Mouse (Mus musculus): ENCODE measurements around the gene Prkar2a. TPM values are rescaled to one million over a fixed set of nuclear protein-coding genes. Genes with fewer than 3 reads are reported as not detected.
A peak's percentile ranks its signal among the peaks of the same experiment; 100 is the strongest.

Prkar2a gene
- polyA plus RNA-seq, 1 experiment from 2014 or later = 28.2 TPM

DNA sequence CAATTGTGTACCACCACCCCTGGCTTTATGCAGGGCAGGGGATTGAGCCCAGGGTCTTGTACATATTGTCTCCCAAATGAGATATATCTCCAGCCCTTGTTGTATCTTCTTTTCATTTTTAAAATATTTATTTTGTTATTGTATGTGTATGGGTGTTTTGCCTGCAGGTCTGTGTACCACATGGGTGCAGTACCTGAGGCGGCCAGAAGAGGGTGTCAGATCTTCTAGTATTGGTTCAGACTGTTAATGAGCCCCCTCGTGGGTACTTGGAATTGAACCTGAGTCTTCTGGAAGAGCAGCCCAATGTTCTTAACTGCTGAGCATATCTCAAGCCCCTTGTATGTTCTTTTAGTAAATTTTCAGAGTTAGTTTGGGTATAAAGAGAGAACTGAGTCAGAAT lies 16.0 kb upstream of the Prkar2a start:
- no peak for ATAC-seq (ENCODE audit: insufficient number of reproducible peaks, low FRiP score, low TSS enrichment, low read depth)
- H3K4me3 ChIP-seq = no peak overlapping the region
- H3K27me3 ChIP-seq = no peaks in the 10 kb centered on the region
- no peak overlapping the region for H3K27ac ChIP-seq
- no peak overlapping the region for H3K4me2 ChIP-seq
- peaks cover 43% of the 10 kb centered on the region for H3K36me3 ChIP-seq
- H3K9me3 ChIP-seq = no peaks in the 10 kb centered on the region
- 58% methylated on average over 2 of the region's 2 CpGs for WGBS
- no peaks in the 10 kb centered on the region for H3K4me1 ChIP-seq
- no peak overlapping the region for H3K9ac ChIP-seq

DNA sequence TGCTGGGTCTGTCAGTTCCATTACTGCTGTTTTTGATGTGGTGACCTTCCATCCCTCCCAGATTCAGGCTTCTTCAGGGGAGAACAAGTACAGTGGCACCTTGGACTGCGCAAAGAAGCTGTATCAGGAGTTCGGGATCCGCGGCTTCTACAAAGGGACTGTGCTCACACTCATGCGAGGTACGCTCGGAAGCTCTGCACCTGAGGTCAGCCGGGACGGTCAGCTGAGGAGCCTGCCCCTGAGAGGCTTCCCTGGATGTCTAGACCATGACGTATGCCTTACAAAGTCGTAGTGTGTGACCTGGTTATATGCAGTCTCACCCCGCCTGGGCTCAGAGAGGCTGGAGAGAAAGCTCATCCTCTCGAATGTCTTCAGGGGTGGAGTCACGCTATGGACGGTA lies 9.1 kb upstream of the Prkar2a start:
- no peaks in the 10 kb centered on the region for H3K4me1 ChIP-seq
- no peak overlapping the region for H3K27ac ChIP-seq
- H3K4me2 ChIP-seq = no peak overlapping the region
- H3K36me3 ChIP-seq = peaks cover 43% of the 10 kb centered on the region
- ATAC-seq (ENCODE audit: insufficient number of reproducible peaks, low FRiP score, low TSS enrichment, low read depth) = no peak
- H3K4me3 ChIP-seq = no peak overlapping the region
- H3K27me3 ChIP-seq = no peaks in the 10 kb centered on the region
- no peaks in the 10 kb centered on the region for H3K9me3 ChIP-seq
- WGBS = 89% methylated on average over 15 of the region's 15 CpGs
- no peak overlapping the region for H3K9ac ChIP-seq

DNA sequence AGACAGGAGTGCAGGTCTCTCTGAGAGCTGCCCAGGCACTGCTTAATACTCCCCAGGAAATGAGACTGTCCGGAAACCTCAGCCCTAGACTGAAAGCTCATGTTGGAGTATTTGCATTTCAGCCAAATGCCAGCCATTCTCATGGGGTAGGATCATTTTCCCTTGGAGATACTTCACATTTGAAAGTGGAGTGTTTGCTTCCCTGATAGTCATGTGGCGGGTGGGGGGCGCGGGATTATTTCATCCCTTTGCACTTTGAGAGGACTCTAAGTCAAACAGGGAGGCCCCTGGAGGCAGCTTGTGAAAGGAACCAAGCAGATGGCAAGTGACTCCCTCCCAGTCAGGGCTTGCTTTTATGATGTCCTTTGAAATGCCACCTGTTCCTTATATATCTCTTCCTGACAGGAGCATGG lies 2.6 kb upstream of the Prkar2a start:
- Histone ChIP-seq H3K9ac (no peak overlapping the region), H3K27ac (no peak overlapping the region), H3K36me3 (peaks cover 19% of the 10 kb centered on the region), H3K27me3 (no peaks in the 10 kb centered on the region), H3K4me1 (peaks cover 2% of the 10 kb centered on the region), H3K4me2 (no peak overlapping the region), H3K4me3 (no peak overlapping the region), H3K9me3 (no peaks in the 10 kb centered on the region)
- WGBS = 24% methylated on average over 4 of the region's 4 CpGs
- ATAC-seq (ENCODE audit: insufficient number of reproducible peaks, low FRiP score, low TSS enrichment, low read depth) = no peak

- Histone ChIP-seq H3K27ac (no peak overlapping the region), H3K4me3 (no peak overlapping the region), H3K27me3 (no peaks in the 10 kb centered on the region), H3K9me3 (no peaks in the 10 kb centered on the region), H3K36me3 (peaks cover 16% of the 10 kb centered on the region), H3K4me2 (no peak overlapping the region), H3K9ac (no peak overlapping the region), H3K4me1 (peaks cover 6% of the 10 kb centered on the region)
- ATAC-seq (ENCODE audit: insufficient number of reproducible peaks, low FRiP score, low TSS enrichment, low read depth) = no peak
- 79% methylated on average over 6 of the region's 6 CpGs for WGBS
Measured at GRCm38 (mm10) chr9:108687181-108687580, 1.9 kb upstream of the Prkar2a start.

DNA sequence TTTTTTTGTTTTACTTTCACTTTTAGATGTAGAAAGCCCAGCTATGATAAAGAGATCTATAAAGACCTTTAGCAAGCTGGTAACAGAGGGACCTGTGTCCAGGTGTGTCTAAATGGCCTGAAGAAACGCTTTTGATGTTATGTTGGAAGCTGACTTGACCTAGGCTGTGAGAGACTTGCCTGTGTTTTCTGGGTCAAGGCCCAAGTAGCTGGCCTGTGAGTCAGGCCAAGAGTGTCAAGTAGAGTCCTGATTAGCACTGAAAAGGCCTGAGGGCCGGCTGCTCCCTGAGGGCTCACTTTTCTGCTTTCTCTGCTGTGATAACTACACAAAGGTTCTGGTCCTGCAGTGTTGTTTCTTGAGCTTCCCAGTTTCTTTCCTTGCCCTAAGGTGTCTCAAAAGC lies 1.4 kb upstream of the Prkar2a start:
- H3K9ac ChIP-seq = no peak overlapping the region
- H3K27me3 ChIP-seq = no peaks in the 10 kb centered on the region
- no peaks in the 10 kb centered on the region for H3K9me3 ChIP-seq
- WGBS = 72% methylated on average over 2 of the region's 2 CpGs
- H3K4me1 ChIP-seq = peaks cover 7% of the 10 kb centered on the region
- no peak overlapping the region for H3K4me2 ChIP-seq
- no peak overlapping the region for H3K27ac ChIP-seq
- H3K36me3 ChIP-seq = peaks cover 11% of the 10 kb centered on the region; the same call in 1 of the 2 replicates
- ATAC-seq (ENCODE audit: insufficient number of reproducible peaks, low FRiP score, low TSS enrichment, low read depth) = no peak
- H3K4me3 ChIP-seq = no peak overlapping the region

GRCm38 (mm10) chr9:108688451-108688850 lies 663 bp upstream of the Prkar2a start:
- WGBS = 72% methylated on average over 9 of the region's 9 CpGs
- Histone ChIP-seq H3K27ac (no peak overlapping the region), H3K4me3 (no peak overlapping the region), H3K4me1 (peaks cover 14% of the 10 kb centered on the region), H3K36me3 (peaks cover 11% of the 10 kb centered on the region; the same call in 1 of the 2 replicates), H3K4me2 (no peak overlapping the region), H3K27me3 (no peaks in the 10 kb centered on the region), H3K9ac (no peak overlapping the region), H3K9me3 (no peaks in the 10 kb centered on the region)
- no peak for ATAC-seq (ENCODE audit: insufficient number of reproducible peaks, low FRiP score, low TSS enrichment, low read depth)

DNA sequence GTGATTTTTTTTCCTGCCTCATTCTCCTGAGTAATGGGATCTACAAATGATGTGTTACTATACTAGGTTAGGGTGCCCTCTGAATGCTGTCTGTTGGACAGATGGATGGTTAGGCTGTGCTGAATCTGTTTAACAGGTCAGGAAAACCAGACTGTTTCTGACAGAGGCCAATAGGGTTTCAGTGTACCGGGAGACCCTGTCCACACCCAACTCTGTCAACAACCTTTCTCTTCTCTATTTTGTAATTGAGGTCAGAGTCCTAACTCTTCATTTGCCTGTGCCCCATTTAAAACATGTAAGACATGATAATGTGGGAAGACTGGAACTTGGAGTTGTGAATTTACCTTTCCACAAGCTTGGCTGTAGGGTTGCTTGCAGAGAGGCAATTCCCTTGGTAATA lies 879 bp downstream of the Prkar2a start:
- ATAC-seq (ENCODE audit: insufficient number of reproducible peaks, low FRiP score, low TSS enrichment, low read depth) = no peak
- Histone ChIP-seq H3K27ac (no peak overlapping the region), H3K9ac (no peak overlapping the region), H3K4me1 (peaks cover 24% of the 10 kb centered on the region), H3K4me3 (no peak overlapping the region), H3K9me3 (no peaks in the 10 kb centered on the region), H3K4me2 (no peak overlapping the region), H3K27me3 (no peaks in the 10 kb centered on the region), H3K36me3 (0 out of 2 replicates have a peak, but pooled peaks cover 1% of the 10 kb centered on the region)
- WGBS = 96% methylated on average over 1 of the region's 1 CpGs

DNA sequence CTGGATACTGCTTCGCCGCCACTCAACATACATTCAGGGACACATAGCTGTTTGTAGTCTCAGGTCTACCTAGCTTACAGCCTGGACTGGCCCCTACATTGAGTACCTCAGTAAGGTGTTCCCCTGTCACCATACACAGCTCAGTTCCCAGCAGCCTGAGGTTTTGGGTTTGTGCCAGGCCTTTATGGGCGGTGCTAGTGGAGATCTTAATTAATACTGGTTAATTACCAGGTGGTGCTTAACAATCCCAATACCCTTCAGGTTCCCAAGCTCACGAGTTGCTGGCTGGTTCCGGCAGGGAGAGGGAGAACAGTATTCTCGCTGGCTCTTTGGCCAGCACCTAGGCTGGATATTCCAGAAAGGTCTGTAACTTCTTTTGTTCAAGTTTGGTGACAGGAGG lies 1.8 kb downstream of the Prkar2a start:
- ATAC-seq (ENCODE audit: insufficient number of reproducible peaks, low FRiP score, low TSS enrichment, low read depth) = no peak
- Histone ChIP-seq H3K27me3 (no peaks in the 10 kb centered on the region), H3K9ac (no peak overlapping the region), H3K9me3 (no peaks in the 10 kb centered on the region), H3K4me2 (no peak overlapping the region), H3K4me3 (no peak overlapping the region), H3K27ac (no peak overlapping the region), H3K36me3 (0 out of 2 replicates have a peak, but pooled peaks cover 5% of the 10 kb centered on the region), H3K4me1 (peaks cover 25% of the 10 kb centered on the region)
- 81% methylated on average over 6 of the region's 6 CpGs for WGBS

- WGBS = 68% methylated on average over 8 of the region's 8 CpGs
- Histone ChIP-seq H3K27me3 (no peaks in the 10 kb centered on the region), H3K4me3 (peak overlapping the region; percentile 86), H3K9ac (peak overlapping the region; percentile 82; the same call in 1 of the 2 replicates), H3K36me3 (0 out of 2 replicates have a peak, but pooled peaks cover 7% of the 10 kb centered on the region), H3K9me3 (no peaks in the 10 kb centered on the region), H3K4me2 (peak overlapping the region; percentile 95), H3K4me1 (peaks cover 25% of the 10 kb centered on the region), H3K27ac (peak overlapping the region; percentile 80)
- no peak; the same call in 1 of the 2 replicates for ATAC-seq (ENCODE audit: insufficient number of reproducible peaks, low FRiP score, low TSS enrichment, low read depth)
Measured at GRCm38 (mm10) chr9:108691371-108691770, 2.3 kb downstream of the Prkar2a start.

DNA sequence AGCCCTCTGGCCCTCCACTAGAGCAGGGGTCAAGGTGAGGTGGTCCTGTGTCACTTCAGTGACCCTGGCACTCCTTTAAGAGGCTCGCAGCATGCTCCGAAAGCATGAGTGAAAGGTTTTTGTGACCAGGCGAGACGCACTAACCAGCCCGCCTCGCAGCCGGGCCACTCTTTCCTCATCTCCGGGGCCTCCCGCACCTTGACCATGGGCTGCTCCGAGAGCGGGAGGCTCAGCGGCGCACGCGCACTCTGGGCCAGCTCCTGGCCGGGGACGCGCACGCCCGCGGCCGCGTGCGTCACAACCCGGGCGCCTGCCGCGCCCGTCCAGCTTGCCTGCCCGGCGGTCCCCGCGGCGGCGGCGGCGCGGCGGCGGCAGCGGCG lies 2.7 kb downstream of the Prkar2a start:
- no peaks in the 10 kb centered on the region for H3K9me3 ChIP-seq
- peak overlapping the region; percentile 82 for H3K9ac ChIP-seq
- no peaks in the 10 kb centered on the region for H3K27me3 ChIP-seq
- 1% methylated on average over 37 of the region's 42 CpGs for WGBS
- peak overlapping the region; percentile 95 for H3K4me2 ChIP-seq
- H3K36me3 ChIP-seq = 0 out of 2 replicates have a peak, but pooled peaks cover 8% of the 10 kb centered on the region
- H3K4me1 ChIP-seq = peaks cover 25% of the 10 kb centered on the region
- peak; percentile 87 for ATAC-seq (ENCODE audit: insufficient number of reproducible peaks, low FRiP score, low TSS enrichment, low read depth)
- H3K4me3 ChIP-seq = peak overlapping the region; percentile 86
- peak overlapping the region; percentile 80 for H3K27ac ChIP-seq

DNA sequence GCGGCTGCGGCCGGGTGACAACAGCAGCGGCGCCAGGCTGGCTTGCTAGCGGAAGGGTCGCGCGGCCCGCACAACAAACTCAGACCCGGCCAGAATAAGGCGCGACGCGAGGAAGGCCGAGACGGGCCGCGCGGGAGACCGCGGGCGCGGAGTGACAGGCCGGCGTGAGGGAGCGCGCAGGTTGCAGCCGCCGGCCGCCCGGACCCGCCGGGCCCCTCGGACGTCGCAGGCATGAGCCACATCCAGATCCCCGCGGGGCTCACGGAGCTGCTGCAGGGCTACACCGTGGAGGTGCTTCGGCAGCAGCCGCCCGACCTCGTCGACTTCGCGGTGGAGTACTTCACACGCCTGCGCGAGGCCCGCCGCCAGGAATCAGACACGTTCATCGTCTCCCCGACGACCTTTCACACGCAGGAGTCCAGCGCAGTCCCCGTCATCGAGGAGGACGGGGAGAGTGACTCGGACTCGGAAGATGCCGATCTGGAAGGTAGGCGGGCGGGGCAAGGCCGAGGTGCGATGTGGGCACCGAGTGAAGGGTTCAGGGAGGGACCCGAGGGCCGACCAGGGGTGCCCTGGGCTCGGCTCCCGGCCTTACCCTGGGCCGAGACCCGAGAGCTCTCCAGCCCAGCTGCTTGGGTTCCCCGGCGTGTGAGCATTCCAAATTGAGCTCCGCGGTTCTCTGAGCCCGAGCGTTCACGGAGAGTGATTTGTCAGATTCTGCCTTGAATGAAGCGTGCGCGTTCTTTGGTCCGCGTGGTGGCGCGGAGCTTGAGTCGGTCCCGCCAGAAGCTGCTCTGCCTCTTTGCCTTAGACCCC lies 3.3 kb downstream of the Prkar2a start:
- Histone ChIP-seq H3K27ac (peak overlapping the region; percentile 80), H3K36me3 (0 out of 2 replicates have a peak, but pooled peaks cover 8% of the 10 kb centered on the region), H3K4me3 (peak overlapping the region; percentile 86), H3K9me3 (no peaks in the 10 kb centered on the region), H3K4me2 (peak overlapping the region; percentile 95), H3K9ac (peak overlapping the region; percentile 82), H3K27me3 (no peaks in the 10 kb centered on the region), H3K4me1 (peaks cover 25% of the 10 kb centered on the region)
- under 1% methylated on average over 91 of the region's 92 CpGs for WGBS
- ATAC-seq (ENCODE audit: insufficient number of reproducible peaks, low FRiP score, low TSS enrichment, low read depth) = peak; percentile 62

GRCm38 (mm10) chr9:108693946-108694345 lies 4.8 kb downstream of the Prkar2a start:
- Histone ChIP-seq H3K4me2 (no peak overlapping the region; the same call in 1 of the 2 replicates), H3K9ac (no peak overlapping the region), H3K36me3 (0 out of 2 replicates have a peak, but pooled peaks cover 8% of the 10 kb centered on the region), H3K4me3 (no peak overlapping the region), H3K27me3 (no peaks in the 10 kb centered on the region), H3K9me3 (no peaks in the 10 kb centered on the region), H3K27ac (no peak overlapping the region), H3K4me1 (peaks cover 25% of the 10 kb centered on the region)
- no peak for ATAC-seq (ENCODE audit: insufficient number of reproducible peaks, low FRiP score, low TSS enrichment, low read depth)
- WGBS = 76% methylated on average over 4 of the region's 4 CpGs
